Mouse (Mus musculus): ENCODE data around the gene Olfr1279. TPM values are rescaled to one million over a fixed set of nuclear protein-coding genes. Genes with fewer than 3 reads are reported as not detected.
"Not testable (repeated sequence)": the region's sequence is repeated elsewhere in the genome, so short reads cannot be mapped to it uniquely, and the experiment has no call there.

Olfr1279 gene
- total and polyA plus RNA-seq, 3 experiments = not detected

DNA sequence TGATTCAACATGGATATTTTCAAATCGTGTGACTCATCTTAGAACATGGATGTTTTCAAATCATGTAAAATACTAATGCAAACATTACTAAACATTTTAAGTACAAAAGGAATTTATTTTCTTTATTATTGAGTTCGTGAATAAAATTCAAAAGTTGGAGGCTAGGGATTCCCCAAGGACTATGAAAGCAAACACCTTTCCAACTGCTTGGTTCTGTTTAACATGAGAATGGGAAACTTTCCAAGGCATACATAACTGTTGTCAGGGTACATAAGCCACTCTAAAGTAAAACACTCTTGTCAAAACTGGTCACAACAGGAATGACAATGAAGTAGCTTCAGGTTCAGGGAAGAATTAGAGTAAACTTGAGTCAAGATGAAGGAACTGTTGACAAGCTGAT, 25.8 kb downstream of the Olfr1279 start, which contains the start of gene Olfr1281:
Olfr1281 (plus strand) TSS at position 301 of the 400 bp plus-strand sequence.
- WGBS = 42% methylated on average over 2 of the region's 2 CpGs
- intact Hi-C loops (cut with DNase I) = no loop called here
- Histone ChIP-seq H3K36me3 (ENCODE audit: control insufficient read depth, insufficient read depth, low read length) (no peaks in the 10 kb centered on the region), H3K27me3 (ENCODE audit: control insufficient read depth, insufficient read depth, low read length) (no peaks in the 10 kb centered on the region), H3K79me2 (replicated peaks; ENCODE audit: control insufficient read depth, insufficient read depth, low read length) (no peaks in the 10 kb centered on the region), H3K4me3 (no peak within 1 kb of the TSS), H3K4me1 (ENCODE audit: control insufficient read depth, insufficient read depth, low read length) (no peaks in the 10 kb centered on the region), H3K27ac (no peak within 1 kb of the TSS), H3K9ac (ENCODE audit: low read depth, low read length) (no peak within 1 kb of the TSS)
- TF ChIP-seq CTCF (IDR thresholded peaks at IDR 0.05) (no peak), EP300 (IDR thresholded peaks at IDR 0.05; ENCODE audit: insufficient read depth, low read depth, low read length) (no peak), POLR2A (IDR thresholded peaks at IDR 0.05; ENCODE audit: insufficient read depth, low read depth, low read length) (no peak)
- DNase-seq = no peak

DNA sequence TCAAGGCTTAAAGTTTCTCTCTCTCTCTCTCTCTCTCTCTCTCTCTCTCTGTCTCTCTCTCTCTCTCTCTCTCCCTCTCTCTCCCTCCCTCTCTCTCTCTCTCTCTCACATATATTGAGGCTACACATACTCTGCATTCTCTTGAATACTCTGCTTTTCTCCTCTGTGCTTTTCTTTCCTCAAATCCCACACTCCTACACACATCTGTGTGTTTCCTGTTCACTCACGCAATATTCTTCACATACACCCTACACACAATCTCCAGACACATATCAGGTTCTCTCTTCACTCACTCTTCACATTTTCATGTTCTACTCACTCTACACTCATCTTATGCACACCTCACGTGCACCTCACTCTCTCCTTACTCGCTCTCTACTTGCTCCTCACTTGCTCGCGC, 33.3 kb downstream of the Olfr1279 start:
- DNase-seq; H3K9ac ChIP-seq (ENCODE audit: low read depth, low read length); H3K36me3 ChIP-seq (ENCODE audit: control insufficient read depth, insufficient read depth, low read length); H3K4me3 ChIP-seq; H3K4me1 ChIP-seq (ENCODE audit: control insufficient read depth, insufficient read depth, low read length); intact Hi-C loops (cut with DNase I); H3K79me2 ChIP-seq (replicated peaks; ENCODE audit: control insufficient read depth, insufficient read depth, low read length); H3K27ac ChIP-seq; H3K27me3 ChIP-seq (ENCODE audit: control insufficient read depth, insufficient read depth, low read length): not testable (repeated sequence)
- 79% methylated on average over 5 of the region's 5 CpGs for WGBS

DNA sequence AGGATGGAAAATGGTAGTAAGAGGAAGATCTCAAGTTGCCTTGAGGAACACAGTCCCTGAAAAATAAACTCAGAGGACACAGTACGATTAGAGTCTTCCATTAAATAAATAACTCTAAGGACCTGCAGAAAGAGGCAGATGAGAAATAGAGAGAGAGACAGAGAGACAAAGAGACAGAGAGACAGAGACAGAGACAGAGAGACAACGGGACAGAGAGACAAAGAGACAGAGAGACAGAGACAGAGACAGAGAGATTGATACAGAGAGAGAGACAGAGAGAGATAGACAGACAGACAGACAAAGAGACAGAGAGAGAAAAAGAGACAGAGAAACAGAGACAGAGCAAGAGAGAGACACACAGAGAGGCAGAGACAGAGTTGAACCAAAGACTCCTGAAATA, 35.5 kb downstream of the Olfr1279 start, which contains the start of gene Olfr1282:
Olfr1282 (minus strand) TSS at position 101 of the 400 bp plus-strand sequence.
- no peak within 1 kb of the TSS for H3K4me3 ChIP-seq
- no peaks in the 10 kb centered on the region for H3K79me2 ChIP-seq (replicated peaks; ENCODE audit: control insufficient read depth, insufficient read depth, low read length)
- no peak within 1 kb of the TSS for H3K27ac ChIP-seq
- H3K4me1 ChIP-seq (ENCODE audit: control insufficient read depth, insufficient read depth, low read length) = no peaks in the 10 kb centered on the region
- DNase-seq = no peak
- no peak for TF ChIP-seq POLR2A (IDR thresholded peaks at IDR 0.05; ENCODE audit: insufficient read depth, low read depth, low read length)
- TF ChIP-seq EP300 (IDR thresholded peaks at IDR 0.05; ENCODE audit: insufficient read depth, low read depth, low read length) = no peak
- TF ChIP-seq CTCF (IDR thresholded peaks at IDR 0.05) = no peak
- 53% methylated on average over 2 of the region's 2 CpGs for WGBS
- H3K27me3 ChIP-seq (ENCODE audit: control insufficient read depth, insufficient read depth, low read length) = no peaks in the 10 kb centered on the region
- no peak within 1 kb of the TSS for H3K9ac ChIP-seq (ENCODE audit: low read depth, low read length)
- H3K36me3 ChIP-seq (ENCODE audit: control insufficient read depth, insufficient read depth, low read length) = no peaks in the 10 kb centered on the region
- intact Hi-C loops (cut with DNase I) = no loop called here

Other genes starting within 250 kb of the Olfr1279 start
- not detected for gene Gm13941, start 194.7 kb upstream of the Olfr1279 start, total RNA-seq (2021)
- gene Gm13941, start 194.7 kb upstream of the Olfr1279 start, polyA plus RNA-seq (2012; rRNA removed) = not detected in 2 replicates
- not detected for gene Gm15130, start 147.7 kb upstream of the Olfr1279 start, total RNA-seq (2021)
- gene Gm15130, start 147.7 kb upstream of the Olfr1279 start, polyA plus RNA-seq (2012; rRNA removed) = not detected in 2 replicates
- not detected for gene 4930430A15Rik, start 71.0 kb upstream of the Olfr1279 start, total RNA-seq (2021)
- not detected in 2 replicates for gene 4930430A15Rik, start 71.0 kb upstream of the Olfr1279 start, polyA plus RNA-seq (2012; rRNA removed)
- not detected for gene Olfr1275, start 65.3 kb upstream of the Olfr1279 start, total RNA-seq (2021)
- not detected in 2 replicates for gene Olfr1275, start 65.3 kb upstream of the Olfr1279 start, polyA plus RNA-seq (2012; rRNA removed)
- not detected for gene Olfr1276, start 46.1 kb upstream of the Olfr1279 start, total RNA-seq (2021)
- not detected in 2 replicates for gene Olfr1276, start 46.1 kb upstream of the Olfr1279 start, polyA plus RNA-seq (2012; rRNA removed)
- not detected for gene Olfr1277, start 26.5 kb upstream of the Olfr1279 start, total RNA-seq (2021)
- gene Olfr1277, start 26.5 kb upstream of the Olfr1279 start, polyA plus RNA-seq (2012; rRNA removed) = not detected in 2 replicates
- gene Olfr1278, start 10.5 kb upstream of the Olfr1279 start, total RNA-seq (2021) = not detected
- not detected in 2 replicates for gene Olfr1278, start 10.5 kb upstream of the Olfr1279 start, polyA plus RNA-seq (2012; rRNA removed)
- not detected for gene Olfr1280, start 13.4 kb downstream of the Olfr1279 start, total RNA-seq (2021)
- not detected in 2 replicates for gene Olfr1280, start 13.4 kb downstream of the Olfr1279 start, polyA plus RNA-seq (2012; rRNA removed)
- gene Olfr1281, start 25.9 kb downstream of the Olfr1279 start, total RNA-seq (2021) = not detected
- gene Olfr1281, start 25.9 kb downstream of the Olfr1279 start, polyA plus RNA-seq (2012; rRNA removed) = not detected in 2 replicates
- gene Olfr1282, start 35.4 kb downstream of the Olfr1279 start, total RNA-seq (2021) = not detected
- not detected in 2 replicates for gene Olfr1282, start 35.4 kb downstream of the Olfr1279 start, polyA plus RNA-seq (2012; rRNA removed)
- not detected for gene Olfr1283, start 66.2 kb downstream of the Olfr1279 start, total RNA-seq (2021)
- gene Olfr1283, start 66.2 kb downstream of the Olfr1279 start, polyA plus RNA-seq (2012; rRNA removed) = not detected in 2 replicates
- not detected for gene Olfr1284, start 74.9 kb downstream of the Olfr1279 start, total RNA-seq (2021)
- not detected in 2 replicates for gene Olfr1284, start 74.9 kb downstream of the Olfr1279 start, polyA plus RNA-seq (2012; rRNA removed)
- not detected for gene Olfr1286, start 122.5 kb downstream of the Olfr1279 start, total RNA-seq (2021)
- gene Olfr1286, start 122.5 kb downstream of the Olfr1279 start, polyA plus RNA-seq (2012; rRNA removed) = not detected in 2 replicates
- not detected for gene Olfr1287, start 148.5 kb downstream of the Olfr1279 start, total RNA-seq (2021)
- not detected in 2 replicates for gene Olfr1287, start 148.5 kb downstream of the Olfr1279 start, polyA plus RNA-seq (2012; rRNA removed)
- not detected for gene Olfr1288, start 173.5 kb downstream of the Olfr1279 start, total RNA-seq (2021)
- not detected in 2 replicates for gene Olfr1288, start 173.5 kb downstream of the Olfr1279 start, polyA plus RNA-seq (2012; rRNA removed)
- not detected for gene Olfr1289, start 180.2 kb downstream of the Olfr1279 start, total RNA-seq (2021)
- gene Olfr1289, start 180.2 kb downstream of the Olfr1279 start, polyA plus RNA-seq (2012; rRNA removed) = not detected in 2 replicates
- gene Olfr1290, start 193.2 kb downstream of the Olfr1279 start, total RNA-seq (2021) = not detected
- not detected in 2 replicates for gene Olfr1290, start 193.2 kb downstream of the Olfr1279 start, polyA plus RNA-seq (2012; rRNA removed)
- not detected for gene Olfr1291-ps1, start 196.5 kb downstream of the Olfr1279 start, total RNA-seq (2021)
- gene Olfr1291-ps1, start 196.5 kb downstream of the Olfr1279 start, polyA plus RNA-seq (2012; rRNA removed) = not detected in 2 replicates
- gene Olfr1293-ps, start 224.6 kb downstream of the Olfr1279 start, total RNA-seq (2021) = not detected
- not detected in 2 replicates for gene Olfr1293-ps, start 224.6 kb downstream of the Olfr1279 start, polyA plus RNA-seq (2012; rRNA removed)
- gene Olfr1294, start 239.7 kb downstream of the Olfr1279 start, total RNA-seq (2021) = not detected
- gene Olfr1294, start 239.7 kb downstream of the Olfr1279 start, polyA plus RNA-seq (2012; rRNA removed) = not detected in 2 replicates